Mouse (Mus musculus): ENCODE measurements at regions not wholly inside any gene's neighbourhood (a gene's known extent, or its start where the extent isn't known, plus 50 kb on each side); places are given as distances from the start of the nearest gene placed in this dataset.

DNA sequence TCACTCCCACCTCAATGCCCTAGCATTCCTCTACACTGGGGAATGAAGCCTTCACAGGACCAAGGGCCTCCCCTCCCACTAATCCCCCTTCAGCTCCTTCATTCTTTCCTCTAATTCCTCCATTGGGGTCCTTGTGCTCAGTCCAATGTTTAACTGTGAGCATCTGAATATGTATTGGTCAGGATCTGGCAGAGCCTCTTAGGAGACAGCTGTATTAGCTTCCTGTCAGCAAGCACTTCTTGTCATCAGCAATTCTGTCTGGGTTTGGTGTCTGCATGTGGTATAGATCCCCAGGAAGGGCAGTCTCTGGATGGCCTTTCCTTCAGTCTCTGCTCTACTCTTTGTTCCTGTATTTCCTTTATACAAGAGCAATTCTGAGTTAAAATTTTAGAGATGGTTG lies 426.8 kb upstream of the 2610001J05Rik start:
- DNase-seq (ENCODE audit: low read depth) = no peak

DNA sequence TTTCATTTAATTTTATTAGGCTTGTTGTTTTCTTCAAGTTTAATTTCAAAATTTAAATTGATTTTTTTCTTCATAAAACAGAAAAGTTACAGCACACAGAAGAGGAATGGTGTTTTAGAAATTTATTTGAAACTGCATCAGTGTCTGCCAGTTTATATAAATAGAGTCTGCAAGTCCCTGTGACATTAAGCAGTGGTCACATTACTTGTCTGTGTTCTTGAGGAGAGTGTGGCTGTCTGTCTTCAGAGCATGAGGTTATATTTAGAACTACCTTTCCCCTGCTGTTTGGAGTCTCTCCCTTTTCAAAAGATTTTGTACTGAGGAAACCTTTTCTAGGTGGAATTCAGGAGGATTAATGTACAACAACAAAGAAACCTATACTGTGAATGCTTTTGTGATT lies 426.1 kb upstream of the 2610001J05Rik start:
- DNase-seq (ENCODE audit: low read depth) = no peak

DNA sequence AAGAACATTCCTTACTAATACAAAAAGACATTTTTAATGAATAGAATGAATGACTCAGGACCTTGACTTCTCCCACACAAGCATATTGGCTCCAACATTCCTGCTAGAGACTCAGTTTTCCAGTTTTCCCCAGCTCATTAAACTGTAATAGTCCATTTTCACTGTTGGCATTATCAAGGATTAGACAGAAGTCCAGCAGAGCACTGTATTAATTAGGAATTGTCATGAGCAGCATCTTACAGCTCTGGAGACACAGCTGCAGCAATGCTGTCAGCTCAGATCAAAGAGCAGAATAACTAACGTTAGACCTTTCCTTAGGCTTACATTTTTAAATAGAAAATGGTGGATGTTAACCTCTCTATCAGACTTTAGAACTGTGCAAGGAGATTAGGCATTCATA lies 419.5 kb upstream of the 2610001J05Rik start:
- no peak for DNase-seq (ENCODE audit: low read depth)

DNA sequence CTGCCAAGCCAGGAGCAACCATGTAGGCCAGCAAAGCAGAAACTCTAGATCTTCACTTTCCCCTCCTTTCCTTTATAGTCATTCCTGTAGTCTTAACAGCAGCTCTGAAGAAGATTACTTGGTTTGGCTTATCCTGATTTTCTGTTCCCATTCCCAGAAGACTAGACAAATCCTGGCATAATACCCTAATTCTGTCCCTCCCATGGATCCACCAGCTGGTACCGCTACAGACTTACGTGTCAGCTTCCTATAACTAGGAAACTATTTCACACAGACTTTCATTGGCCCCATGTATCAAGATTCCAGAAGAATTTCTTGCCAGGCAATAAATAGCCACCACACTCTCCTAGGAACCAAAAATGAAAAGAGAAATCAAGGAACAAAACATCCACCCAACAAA lies 410.2 kb upstream of the 2610001J05Rik start:
- DNase-seq (ENCODE audit: low read depth) = no peak

DNA sequence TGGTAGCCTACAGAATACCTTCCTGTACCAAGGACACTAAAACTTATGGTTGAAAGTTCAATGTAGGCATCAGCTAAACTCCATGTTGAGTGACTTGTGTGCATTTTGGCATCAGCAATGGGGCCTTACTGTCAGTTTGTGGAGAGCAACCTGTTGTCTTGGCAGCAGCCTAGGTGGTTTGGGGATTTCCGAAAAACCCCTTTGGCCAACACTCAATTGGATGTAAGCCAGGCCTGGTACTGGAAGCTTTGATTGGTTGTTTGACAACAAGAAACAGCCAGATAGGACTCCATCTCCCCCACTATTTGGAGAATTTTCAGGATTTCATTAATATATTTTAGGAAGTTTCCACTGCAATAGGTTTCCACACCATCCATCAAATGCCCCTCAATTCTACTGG lies 390.6 kb upstream of the 2610001J05Rik start:
- no peak for DNase-seq (ENCODE audit: low read depth)

DNA sequence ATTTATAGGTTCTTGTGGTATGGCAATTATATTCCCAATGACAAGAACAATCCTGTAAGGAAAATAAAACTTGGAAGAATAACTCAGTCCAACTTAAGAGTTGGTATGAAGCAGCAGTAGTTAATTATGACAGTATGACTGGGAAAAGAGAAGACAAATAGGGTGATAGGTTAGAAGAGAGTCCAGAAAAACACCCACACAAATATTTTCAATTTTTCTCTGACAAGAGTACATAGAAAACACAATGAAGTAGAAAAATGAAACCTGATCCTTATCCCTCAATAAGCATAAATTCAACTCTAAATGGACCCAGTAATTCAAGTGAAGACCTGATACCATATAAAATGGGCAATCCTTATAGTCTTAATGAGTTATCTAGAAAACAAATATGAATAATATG lies 369.0 kb upstream of the 2610001J05Rik start:
- DNase-seq (ENCODE audit: low read depth) = no peak

DNA sequence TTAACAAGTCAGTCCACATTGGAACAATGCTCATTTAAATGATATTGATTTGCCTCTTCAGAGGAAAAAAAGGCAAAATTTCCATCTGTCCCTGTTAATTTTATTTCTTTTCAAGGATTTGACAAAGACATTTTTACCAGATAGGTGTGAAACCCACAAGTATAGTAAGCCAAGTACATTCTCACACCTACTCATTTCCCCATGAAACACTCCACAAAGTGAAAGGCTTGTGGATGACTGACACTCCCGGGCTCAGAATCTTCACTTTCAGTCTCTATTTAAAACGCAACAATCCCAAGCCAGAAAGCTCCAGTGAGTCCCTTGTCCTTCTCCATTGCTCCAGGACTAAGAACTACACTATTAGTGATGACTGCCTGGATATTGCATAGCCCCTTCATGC lies 367.8 kb upstream of the 2610001J05Rik start:
- DNase-seq (ENCODE audit: low read depth) = no peak

DNA sequence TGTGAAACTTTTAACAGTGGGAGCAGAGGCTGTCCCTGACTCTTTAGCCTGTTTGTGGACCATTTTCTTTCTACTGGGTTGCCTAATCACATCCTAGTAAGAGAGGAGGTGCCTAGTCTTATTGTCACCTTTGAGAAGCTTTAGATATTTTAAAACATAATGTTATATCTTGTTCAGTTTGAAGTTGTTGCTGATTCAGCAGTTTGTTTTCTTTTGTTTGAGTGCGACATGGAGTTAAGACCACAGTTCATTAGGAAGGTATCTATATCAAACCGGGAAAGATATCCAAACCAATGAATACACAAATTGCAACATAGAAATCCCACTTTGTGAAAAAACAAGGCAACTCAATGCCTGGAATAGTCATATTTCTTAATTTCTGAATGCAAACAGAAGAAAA lies 359.5 kb upstream of the 2610001J05Rik start:
- DNase-seq (ENCODE audit: low read depth) = no peak

DNA sequence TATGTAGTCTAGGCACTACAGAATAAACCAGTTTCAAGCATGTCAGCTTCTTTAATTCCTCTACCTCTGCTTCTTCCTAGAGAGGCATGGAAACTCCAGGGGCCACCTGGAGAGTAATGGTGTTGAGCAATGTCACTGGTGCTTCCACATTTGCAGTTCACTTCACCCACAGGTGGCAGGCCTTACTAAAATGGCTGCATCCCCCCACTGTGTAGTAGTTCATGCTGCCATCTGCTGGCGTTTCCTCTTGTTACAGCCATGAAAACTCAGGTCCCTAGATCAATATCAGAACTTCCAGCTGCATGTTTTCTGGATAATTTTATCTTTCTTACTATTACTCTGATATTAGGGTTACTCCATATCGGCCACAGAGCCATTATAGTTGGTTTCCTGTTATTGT lies 336.2 kb upstream of the 2610001J05Rik start:
- peak; percentile 16 for DNase-seq (ENCODE audit: low read depth)

DNA sequence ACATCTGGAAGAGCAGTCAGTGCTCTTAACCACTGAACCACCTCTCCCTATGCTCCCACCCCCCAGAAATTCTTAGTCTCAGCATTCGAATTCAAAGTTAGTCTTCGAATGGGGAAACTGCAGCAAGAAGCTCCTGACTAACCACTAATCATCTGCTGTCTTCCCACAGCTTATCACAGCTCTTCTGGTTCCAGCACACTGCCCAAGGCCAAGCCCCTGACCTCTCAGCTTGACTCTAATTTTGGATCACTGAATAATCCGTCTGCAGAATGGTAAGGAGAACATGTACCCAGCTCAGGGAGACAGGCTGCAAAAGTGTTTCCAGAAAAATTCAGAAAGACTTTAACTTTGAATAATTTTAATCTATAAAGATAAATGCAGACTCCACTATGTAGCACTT lies 325.8 kb upstream of the 2610001J05Rik start:
- DNase-seq (ENCODE audit: low read depth) = no peak

DNA sequence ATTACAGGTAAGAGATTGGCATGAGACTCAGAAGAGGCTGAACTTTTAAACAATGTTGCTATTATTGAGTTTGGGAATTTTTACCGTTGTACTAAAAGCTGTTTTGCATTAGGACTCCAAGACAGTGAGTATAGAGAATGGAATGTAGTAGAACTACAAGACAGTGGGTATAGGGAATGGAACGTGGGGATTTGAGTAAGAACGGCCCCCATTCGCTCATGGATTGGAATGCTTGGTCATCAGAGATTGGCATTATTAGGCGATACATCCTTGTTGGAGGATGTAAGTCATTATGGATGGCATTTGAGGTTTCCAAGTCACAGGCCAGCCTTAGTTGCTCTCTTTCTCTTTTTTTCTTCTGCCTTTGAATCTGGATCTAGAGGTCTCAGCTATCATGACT lies 324.0 kb upstream of the 2610001J05Rik start:
- no peak for DNase-seq (ENCODE audit: low read depth)

DNA sequence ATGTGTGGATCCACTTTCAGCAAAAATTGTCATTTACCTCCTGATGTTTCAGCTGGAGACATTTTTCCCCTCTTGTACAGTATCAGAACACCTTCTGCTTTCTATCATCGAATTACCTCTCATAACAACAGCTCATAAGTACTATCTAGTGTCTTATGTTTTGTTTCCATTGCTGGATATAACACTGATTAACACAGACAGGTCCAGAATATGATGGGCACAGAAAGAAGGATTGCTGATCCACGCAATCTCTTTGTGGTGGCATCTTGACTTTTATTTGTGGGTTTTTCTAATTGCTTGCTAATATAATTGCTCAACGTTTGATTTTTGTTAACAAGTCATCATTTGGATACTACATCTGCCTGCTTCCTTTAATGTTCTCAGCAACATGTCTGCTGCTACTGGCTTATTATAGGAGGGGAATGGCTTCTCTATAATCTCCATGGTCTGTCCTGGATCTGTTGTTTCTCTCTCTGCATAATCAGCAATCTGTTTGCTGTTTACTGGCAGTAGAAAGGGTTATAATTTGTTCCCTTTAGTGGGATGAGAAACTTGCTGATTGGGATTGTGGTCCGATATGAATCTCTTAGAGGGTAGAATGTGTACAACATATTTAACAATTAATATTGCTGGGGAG lies 320.2 kb upstream of the 2610001J05Rik start:
- DNase-seq (ENCODE audit: low read depth) = no peak

DNA sequence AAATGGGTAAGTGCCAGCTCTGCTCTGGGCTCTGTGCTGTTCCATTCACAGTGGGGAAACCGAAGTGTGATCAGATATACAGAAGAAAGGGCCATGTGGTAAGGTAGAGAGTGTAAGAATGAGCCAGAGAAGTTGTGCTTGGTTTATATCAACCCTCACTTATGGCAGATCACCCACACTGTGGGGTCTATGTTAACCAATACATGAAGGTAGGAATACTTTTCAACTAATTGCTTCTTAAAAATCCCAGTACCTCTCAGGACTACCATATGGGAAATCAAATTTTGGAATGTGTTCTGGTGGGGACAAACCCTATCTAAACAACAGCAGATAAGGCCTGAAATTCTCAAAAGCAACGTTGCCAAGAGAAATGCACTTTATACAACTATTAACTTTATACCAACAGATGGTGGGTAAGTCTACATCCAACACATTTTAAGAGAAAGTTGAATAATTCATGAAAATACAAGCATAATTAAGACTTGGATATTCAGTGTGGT lies 314.7 kb upstream of the 2610001J05Rik start:
- DNase-seq (ENCODE audit: low read depth) = no peak

DNA sequence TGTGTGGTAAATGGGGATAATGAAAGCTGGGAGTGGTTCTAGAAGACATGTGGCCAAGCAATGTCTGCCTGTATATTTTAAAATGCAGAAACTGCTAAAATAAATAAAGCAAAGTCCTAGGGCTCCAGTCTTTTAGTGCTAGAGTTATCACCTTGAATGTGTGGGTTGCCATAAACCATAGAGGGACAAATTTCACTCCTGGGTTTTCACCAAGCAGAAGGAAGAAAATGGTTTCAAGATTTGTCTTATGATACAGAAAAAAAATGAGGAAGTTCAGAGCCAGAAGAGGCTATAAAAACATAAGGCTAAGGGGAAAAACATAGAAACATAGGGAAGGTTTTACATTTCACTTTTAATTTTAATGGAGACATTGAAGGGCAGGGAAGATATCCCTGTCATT lies 276.1 kb upstream of the 2610001J05Rik start:
- DNase-seq (ENCODE audit: low read depth) = no peak

DNA sequence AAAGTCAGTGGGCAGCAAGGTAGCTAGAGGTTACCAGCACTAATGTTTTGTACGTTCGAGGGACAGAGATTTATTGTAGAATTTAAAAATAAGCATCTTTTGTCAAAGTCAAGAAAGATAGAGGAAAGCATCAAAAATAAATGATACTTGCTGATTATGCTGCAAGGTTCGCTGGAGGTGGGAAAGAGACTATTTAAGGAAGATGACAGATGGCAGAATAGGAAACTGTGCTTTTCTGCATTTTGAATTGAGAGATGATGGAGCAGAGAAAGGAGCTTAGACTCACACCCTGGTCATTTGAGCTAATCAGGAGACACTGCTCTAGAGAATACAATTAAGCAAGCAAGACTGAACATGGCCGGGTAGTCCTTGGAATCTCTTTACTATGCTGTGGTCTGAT lies 275.1 kb upstream of the 2610001J05Rik start:
- DNase-seq (ENCODE audit: low read depth) = no peak

DNA sequence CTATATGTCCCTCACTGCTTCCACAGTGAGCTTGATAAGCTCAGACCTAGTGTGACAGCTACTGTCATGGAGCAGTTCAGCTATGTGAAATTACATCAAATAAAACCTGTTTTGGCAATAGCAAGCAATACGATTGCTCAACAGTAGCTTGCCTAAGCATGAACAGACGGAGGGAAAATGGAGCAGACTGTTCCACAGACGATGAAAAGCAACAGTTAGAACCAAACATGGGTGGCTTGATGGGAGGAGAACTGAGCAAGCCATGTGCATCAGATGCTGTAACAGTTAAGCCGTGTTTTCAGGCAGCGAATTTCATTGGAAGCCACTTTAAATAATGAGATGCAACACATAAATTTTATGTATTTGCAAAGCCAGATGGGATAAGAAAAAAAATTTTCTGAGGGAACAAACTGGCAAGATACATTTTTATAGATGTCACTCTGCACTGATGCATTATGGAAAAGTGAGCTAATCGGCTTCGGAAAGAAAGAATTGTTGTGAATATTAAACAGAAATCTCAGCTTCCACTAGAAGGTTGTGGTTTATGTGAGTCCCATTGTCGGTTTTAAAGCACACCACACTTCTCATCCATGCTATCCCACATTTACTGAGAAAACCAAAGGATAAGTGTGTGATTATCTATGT lies 270.9 kb upstream of the 2610001J05Rik start:
- no peak for DNase-seq (ENCODE audit: low read depth)

DNA sequence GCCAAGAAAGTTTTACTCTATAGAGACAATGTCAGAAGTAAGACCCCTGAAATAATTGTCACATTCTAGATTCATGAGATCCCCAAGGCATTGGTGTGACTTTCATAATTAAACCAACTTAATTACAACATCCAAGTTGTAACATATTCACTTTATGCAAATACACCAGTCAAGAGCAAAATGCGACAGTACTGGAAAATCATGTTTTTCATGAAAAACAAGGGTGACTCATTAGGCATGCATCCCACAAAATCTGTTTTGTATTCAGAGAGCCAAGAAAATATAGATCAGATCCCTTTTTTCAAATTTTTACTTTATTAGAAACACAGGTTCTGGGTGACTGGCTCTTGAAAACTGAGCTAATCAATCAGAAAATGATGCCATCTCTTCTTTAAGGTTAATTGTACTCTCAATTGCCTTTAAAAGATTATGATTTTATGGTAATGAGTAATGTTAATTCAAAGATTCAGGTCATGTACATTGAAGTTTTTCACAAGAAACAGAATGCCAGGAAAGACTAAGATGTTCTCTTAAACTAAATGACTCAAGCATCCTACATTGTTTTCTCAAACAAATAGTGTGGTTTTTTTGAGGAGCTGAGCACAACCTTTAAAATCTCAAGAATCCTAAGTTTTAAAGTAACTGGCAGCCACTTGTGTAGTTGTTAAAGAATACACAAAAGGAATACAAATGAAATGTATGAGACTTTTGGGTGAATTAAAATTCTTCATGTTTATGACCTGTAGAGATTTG lies 259.2 kb upstream of the 2610001J05Rik start:
- DNase-seq (ENCODE audit: low read depth) = no peak

DNA sequence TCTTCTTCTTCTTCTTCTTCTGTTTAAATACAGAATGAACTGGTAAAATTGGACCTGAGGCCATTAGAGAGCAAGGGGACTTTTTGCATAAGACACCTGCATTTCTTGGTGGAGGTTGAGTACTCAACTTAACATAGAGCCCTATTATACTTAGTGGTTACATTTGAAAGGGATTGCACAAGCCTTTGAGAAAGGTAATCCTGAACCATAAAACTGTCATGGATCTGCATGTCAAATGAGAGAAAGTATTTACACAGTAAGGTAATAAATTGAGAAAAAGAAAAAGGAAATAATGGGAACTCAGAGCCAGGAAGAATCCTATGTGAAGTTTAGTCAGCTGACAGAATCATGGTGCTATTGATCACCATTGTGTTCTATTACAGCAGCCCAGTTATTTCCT lies 258.1 kb upstream of the 2610001J05Rik start:
- DNase-seq (ENCODE audit: low read depth) = no peak

DNA sequence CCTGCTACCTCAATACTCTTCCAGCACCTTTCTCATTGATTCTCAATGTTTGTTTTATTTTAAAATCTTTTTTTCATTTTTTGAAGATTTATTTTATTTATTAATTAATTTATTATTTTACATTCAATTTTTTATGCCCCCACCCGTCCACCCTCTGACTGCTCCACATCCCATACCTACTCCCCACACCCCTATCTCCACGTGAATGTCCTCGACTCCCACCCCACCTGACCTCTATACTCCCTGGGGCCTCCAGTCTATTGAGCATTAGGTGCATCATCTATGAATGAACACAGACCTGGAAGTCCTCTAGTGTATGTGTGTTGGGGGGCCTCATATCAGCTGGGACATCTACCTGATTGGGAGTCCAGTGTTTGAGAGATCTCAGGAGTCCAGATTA lies 251.0 kb upstream of the 2610001J05Rik start:
- DNase-seq (ENCODE audit: low read depth) = no peak

DNA sequence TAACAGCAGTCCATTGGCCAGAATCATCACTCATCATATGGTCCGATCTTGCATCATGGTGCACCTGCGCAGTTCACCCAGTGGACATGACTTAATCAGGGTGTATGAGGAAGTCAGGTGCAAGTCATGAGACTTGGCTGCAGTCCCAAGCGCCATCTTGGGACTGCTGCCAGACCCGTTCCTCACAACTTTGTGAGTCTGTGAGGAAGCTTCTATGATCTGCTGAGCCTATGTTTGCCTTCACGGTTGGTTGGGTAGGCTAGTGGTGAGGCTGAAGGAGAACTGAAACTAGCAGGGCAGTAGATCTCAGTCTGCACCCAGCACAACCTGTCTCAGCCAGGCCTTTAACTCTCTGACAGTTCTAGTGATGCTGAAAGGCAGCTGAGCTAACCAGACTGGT lies 250.2 kb upstream of the 2610001J05Rik start:
- no peak for DNase-seq (ENCODE audit: low read depth)

DNA sequence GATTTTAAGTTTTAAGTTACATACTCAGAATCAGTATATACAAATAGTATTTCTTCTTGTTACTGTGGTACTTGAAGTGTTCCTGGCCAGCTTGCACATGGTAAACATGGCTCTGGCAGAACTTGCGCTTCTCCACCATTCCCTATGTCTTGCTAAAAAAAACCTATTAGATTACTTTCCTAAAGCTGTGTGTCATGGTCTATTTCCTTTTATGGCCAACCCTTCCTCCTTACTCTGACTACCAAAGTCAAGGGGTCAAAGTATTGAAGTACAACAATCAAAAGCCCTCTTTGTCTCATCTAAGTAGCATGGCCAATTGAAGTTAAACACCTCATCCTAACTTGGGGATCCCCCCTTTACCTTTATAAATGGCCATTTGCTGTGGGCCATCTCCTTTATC lies 223.6 kb upstream of the 2610001J05Rik start:
- no peak for DNase-seq (ENCODE audit: low read depth)

DNA sequence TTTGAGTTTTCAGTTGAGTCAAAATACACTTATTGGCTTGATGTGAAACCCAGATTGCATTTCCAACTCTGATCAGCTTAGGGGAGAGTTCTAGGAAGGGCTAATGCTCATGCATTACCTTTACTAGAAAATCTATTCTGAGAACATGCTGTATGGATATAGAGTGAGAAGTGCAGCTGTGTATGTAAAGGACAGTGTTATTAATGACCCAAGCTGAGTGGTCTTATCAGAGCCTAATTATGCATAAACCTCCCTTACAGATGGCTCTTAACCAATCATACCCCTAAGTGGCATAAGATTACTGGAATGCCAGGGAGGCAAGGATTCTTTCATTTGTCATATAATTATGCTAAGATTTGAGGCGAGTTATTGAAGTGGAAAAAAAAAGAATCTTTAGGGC lies 210.6 kb upstream of the 2610001J05Rik start:
- DNase-seq (ENCODE audit: low read depth) = no peak

DNA sequence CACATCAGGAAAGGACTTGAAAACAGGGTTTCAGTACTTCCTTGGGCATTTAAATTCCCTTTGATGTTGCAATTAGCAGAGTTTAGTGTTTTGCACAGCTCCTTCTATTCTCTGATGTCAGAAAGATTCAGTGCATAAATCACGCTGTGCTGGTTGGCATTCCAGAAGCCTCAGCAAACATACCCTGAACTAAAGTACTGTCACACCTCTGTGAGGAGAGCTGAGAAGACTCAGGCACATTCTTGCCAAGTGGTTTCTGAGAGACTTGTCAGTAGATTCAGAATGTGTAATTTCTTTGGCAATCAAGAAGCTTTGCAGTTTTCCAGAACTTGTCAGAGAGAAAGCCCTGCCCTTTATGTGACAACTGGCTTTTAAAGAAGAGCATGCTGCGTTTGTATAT lies 192.4 kb upstream of the 2610001J05Rik start:
- DNase-seq (ENCODE audit: low read depth) = no peak

Measured in induced T-regulatory cell, adult 2 months (primary cell).